Mouse (Mus musculus) kidney, postnatal 0 days (tissue): ENCODE measurements around the gene Zfp3. TPM values are rescaled to one million over a fixed set of nuclear protein-coding genes. Genes with fewer than 3 reads are reported as not detected.

ENCODE experiments used
- ATAC-seq: fragments of 200-750 bp; cut with Nextera tagmentation; replicated peaks from 2 replicates; pipeline ENCODE4 v1.8.0; 2017; ENCODE audit warnings: low read depth, moderate number of reproducible peaks, moderate TSS enrichment, moderate library complexity; ENCODE audit not compliant: low FRiP score
- DNase-seq: peaks from one replicate; pipeline ENCODE4 v3.0.0-alpha.2; 2016; ENCODE audit warnings: low spot score
- H3K27ac ChIP-seq: fragments of 300-500 bp; sonication (generic); 2 replicates; pipeline ENCODE4 v1.5.1; 2014; ENCODE audit warnings: mild to moderate bottlenecking
- H3K27me3 ChIP-seq: fragments of 300-500 bp; sonication (generic); 2 replicates; pipeline ENCODE4 v1.6.1; 2014; ENCODE audit warnings: low read length, mixed read lengths; ENCODE audit not compliant: insufficient read depth
- H3K36me3 ChIP-seq: fragments of 300-500 bp; sonication (generic); 2 replicates; pipeline ENCODE4 v1.6.1; 2014; ENCODE audit warnings: low read length, mixed read lengths; ENCODE audit not compliant: insufficient read depth
- H3K4me1 ChIP-seq: fragments of 300-500 bp; sonication (generic); replicated peaks from 2 replicates; pipeline ENCODE4 v1.6.1; 2014; ENCODE audit warnings: antibody characterized with exemption, low read length, mixed read lengths; ENCODE audit not compliant: insufficient read depth
- H3K4me2 ChIP-seq: fragments of 300-500 bp; sonication (generic); 2 replicates; pipeline ENCODE4 v1.6.1; 2014; ENCODE audit warnings: mild to moderate bottlenecking, low read length, moderate library complexity, mixed read lengths
- H3K4me3 ChIP-seq: fragments of 300-500 bp; sonication (generic); replicated peaks from 2 replicates; pipeline ENCODE4 v1.5.1; 2014; ENCODE audit warnings: low read depth, low read length
- H3K9ac ChIP-seq: fragments of 300-500 bp; sonication (generic); 2 replicates; pipeline ENCODE4 v1.6.1; 2014; ENCODE audit warnings: low read depth, low read length
- H3K9me3 ChIP-seq: fragments of 300-500 bp; sonication (generic); replicated peaks from 2 replicates; pipeline ENCODE4 v1.6.1; 2016; ENCODE audit warnings: low read length, inconsistent platforms, mixed read lengths
- CTCF ChIP-seq: IDR thresholded peaks from 2 replicates; pipeline ENCODE4 v1.5.1; 2016; ENCODE audit warnings: antibody characterized with exemption, low read depth, mild to moderate bottlenecking, moderate library complexity
- WGBS: fragments of 180-500 bp; shearing (Covaris S2); extraction: QIAGEN DNeasy Blood & Tissue Kit; methylation state at CpG from one replicate; pipeline ENCODE4 v1.1.7; 2014; 5-methylcytosine and 5-hydroxymethylcytosine counted together
- polyA plus RNA-seq: library from polyadenylated mRNA; unstranded; fragments of >200 nt; fragmentation: Nextera tagmentation; extraction: Ambion mirVana; gene quantifications from 2 replicates; pipeline ENCODE4 v1.2.1, GENCODE M21; 2015

The Zfp3 gene
- polyA plus RNA-seq, 1 experiment from 2014 or later = 7.1 TPM

GRCm38 (mm10) chr11:70742117-70742516 lies 21.9 kb upstream of the Zfp3 start:
- Histone ChIP-seq H3K4me2 (no peak overlapping the region), H3K36me3 (no peaks in the 10 kb centered on the region), H3K9ac (no peak overlapping the region), H3K4me3 (no peak overlapping the region), H3K27ac (no peak overlapping the region), H3K4me1 (no peaks in the 10 kb centered on the region), H3K27me3 (no peaks in the 10 kb centered on the region), H3K9me3 (no peaks in the 10 kb centered on the region)
- 83% methylated on average over 7 of the region's 7 CpGs for WGBS
- ATAC-seq (no peak), DNase-seq (no peak)
- TF ChIP-seq CTCF = no peak

- no peak for ATAC-seq
- no peak overlapping the region for H3K27ac ChIP-seq
- no peak for DNase-seq
- no peaks in the 10 kb centered on the region for H3K9me3 ChIP-seq
- no peaks in the 10 kb centered on the region for H3K4me1 ChIP-seq
- no peak overlapping the region for H3K4me3 ChIP-seq
- H3K27me3 ChIP-seq = no peaks in the 10 kb centered on the region
- H3K36me3 ChIP-seq = no peaks in the 10 kb centered on the region
- no peak overlapping the region for H3K4me2 ChIP-seq
- H3K9ac ChIP-seq = no peak overlapping the region
- TF ChIP-seq CTCF = no peak
- WGBS = 82% methylated on average over 12 of the region's 12 CpGs
Measured at GRCm38 (mm10) chr11:70742581-70743459, 21.2 kb upstream of the Zfp3 start.

GRCm38 (mm10) chr11:70745636-70746035 lies 18.4 kb upstream of the Zfp3 start:
- H3K9ac ChIP-seq = no peak overlapping the region
- H3K27ac ChIP-seq = no peak overlapping the region
- H3K27me3 ChIP-seq = no peaks in the 10 kb centered on the region
- H3K4me1 ChIP-seq = no peaks in the 10 kb centered on the region
- no peak overlapping the region for H3K4me3 ChIP-seq
- no peak overlapping the region for H3K4me2 ChIP-seq
- H3K36me3 ChIP-seq = no peaks in the 10 kb centered on the region
- DNase-seq (no peak), ATAC-seq (no peak)
- TF ChIP-seq CTCF = no peak
- 80% methylated on average over 7 of the region's 7 CpGs for WGBS
- no peaks in the 10 kb centered on the region for H3K9me3 ChIP-seq

GRCm38 (mm10) chr11:70747876-70748545 lies 16.0 kb upstream of the Zfp3 start:
- Histone ChIP-seq H3K9me3 (no peaks in the 10 kb centered on the region), H3K4me3 (no peak overlapping the region), H3K27ac (no peak overlapping the region), H3K4me1 (no peaks in the 10 kb centered on the region), H3K4me2 (no peak overlapping the region), H3K36me3 (no peaks in the 10 kb centered on the region), H3K27me3 (no peaks in the 10 kb centered on the region), H3K9ac (no peak overlapping the region)
- ATAC-seq = no peak
- DNase-seq = no peak
- WGBS = 77% methylated on average over 4 of the region's 4 CpGs
- TF ChIP-seq CTCF = no peak

GRCm38 (mm10) chr11:70752337-70753017 lies 11.5 kb upstream of the Zfp3 start:
- no peak for TF ChIP-seq CTCF
- ATAC-seq (no peak), DNase-seq (no peak)
- H3K27me3 ChIP-seq = no peaks in the 10 kb centered on the region
- H3K9ac ChIP-seq = no peak overlapping the region
- WGBS = 85% methylated on average over 4 of the region's 4 CpGs
- H3K4me3 ChIP-seq = no peak overlapping the region
- no peaks in the 10 kb centered on the region for H3K9me3 ChIP-seq
- H3K4me1 ChIP-seq = no peaks in the 10 kb centered on the region
- H3K4me2 ChIP-seq = no peak overlapping the region
- H3K36me3 ChIP-seq = no peaks in the 10 kb centered on the region
- no peak overlapping the region for H3K27ac ChIP-seq

GRCm38 (mm10) chr11:70753146-70753545 lies 10.9 kb upstream of the Zfp3 start:
- no peak overlapping the region for H3K27ac ChIP-seq
- WGBS = 90% methylated on average over 10 of the region's 10 CpGs

More at GRCm38 (mm10) chr11:70753146-70753545, 10.9 kb upstream of the Zfp3 start:
- H3K4me3 ChIP-seq = no peak overlapping the region
- no peaks in the 10 kb centered on the region for H3K9me3 ChIP-seq
- TF ChIP-seq CTCF = no peak
- DNase-seq (no peak), ATAC-seq (no peak)
- no peaks in the 10 kb centered on the region for H3K27me3 ChIP-seq
- no peaks in the 10 kb centered on the region for H3K36me3 ChIP-seq
- H3K4me2 ChIP-seq = no peak overlapping the region
- no peaks in the 10 kb centered on the region for H3K4me1 ChIP-seq
- H3K9ac ChIP-seq = no peak overlapping the region
